ENCODE assay signal across 8 mouse cellular contexts in the genomic region with DNA sequence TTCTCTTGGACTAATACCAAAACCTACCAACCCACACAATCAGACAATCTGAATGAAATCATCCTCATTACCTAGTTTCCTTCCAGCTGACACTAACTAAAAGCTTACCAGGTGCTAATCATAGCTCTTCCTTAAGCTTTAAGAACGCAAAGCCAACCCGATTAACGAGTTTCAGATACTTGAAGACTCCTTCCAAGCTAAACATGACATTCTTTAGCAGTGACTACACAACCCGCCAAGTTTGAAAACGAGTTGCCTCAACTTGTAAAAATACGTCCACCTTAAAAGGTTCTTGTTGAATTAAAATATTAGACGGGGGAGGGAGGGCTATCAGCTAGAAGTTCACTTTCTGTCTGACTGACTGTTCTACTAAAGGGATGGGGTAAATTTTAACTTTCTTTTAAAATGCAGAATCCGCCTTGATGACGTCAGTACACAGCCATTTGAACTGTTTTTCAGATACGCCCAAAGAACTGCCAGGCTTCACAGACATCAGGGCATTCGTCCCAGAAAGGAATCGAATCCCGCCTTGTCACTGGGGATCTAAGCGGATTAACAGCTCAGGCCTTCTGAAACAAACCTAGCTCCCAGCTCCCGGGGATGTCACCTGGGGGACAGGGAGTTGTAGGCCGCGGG. TPM values are rescaled to one million over a fixed set of nuclear protein-coding genes. Genes with fewer than 3 reads are reported as not detected.
A peak's percentile ranks its signal among the peaks of the same experiment; 100 is the strongest.
DNase-seq lines count a peak whose midpoint lies in the region; ATAC-seq and TF ChIP-seq lines count a peak whose summit lies in the region.

No protein-coding gene starts in this region.

- no peak overlapping the region for H3K27ac ChIP-seq in cortical plate, adult 2 months (ENCODE audit: insufficient read depth, low read length)
- H3K27ac ChIP-seq in hindbrain, embryonic 11.5 days (ENCODE audit: low read depth, low read length): no peak overlapping the region
- peak overlapping the region; percentile 64 for H3K27ac ChIP-seq in lung, postnatal 0 days (ENCODE audit: low read length)
- H3K27ac ChIP-seq in stomach, embryonic 15.5 days: peak overlapping the region; percentile 61; the same call in 1 of the 2 replicates

- peak; percentile 83 for DNase-seq in 3T3-L1 (ENCODE audit: low read depth, low spot score)
- DNase-seq in 416B (ENCODE audit: low read depth): peak; percentile 78
- peak; percentile 35 for DNase-seq in hindbrain, embryonic 11.5 days (ENCODE audit: low spot score)
- DNase-seq in lung, postnatal 0 days (ENCODE audit: low spot score): peak; percentile 86
- no peak for DNase-seq in adrenal gland, adult 8-10 months
- DNase-seq in urinary bladder, adult 18-20 months (ENCODE audit: low spot score in 2 of 2): no peak

- no peak for TF ChIP-seq CTCF in cortical plate, adult 2 months (IDR thresholded peaks at IDR 0.05; ENCODE audit: extremely low read depth, insufficient read depth, low read length)
- no peak for TF ChIP-seq CTCF in lung, postnatal 0 days (IDR thresholded peaks at IDR 0.05)

- H3K4me2 ChIP-seq in hindbrain, embryonic 11.5 days (replicated peaks; ENCODE audit: low read depth, low read length): peak overlapping the region; percentile 81
- H3K4me2 ChIP-seq in lung, postnatal 0 days (replicated peaks; ENCODE audit: low read depth, low read length): peak overlapping the region; percentile 94
- peak overlapping the region; percentile 80 for H3K4me2 ChIP-seq in stomach, embryonic 15.5 days

- H3K36me3 ChIP-seq in hindbrain, embryonic 11.5 days (ENCODE audit: control insufficient read depth, insufficient read depth, low read length): no peaks in the 10 kb centered on the region
- H3K36me3 ChIP-seq in lung, postnatal 0 days (ENCODE audit: insufficient read depth, low read length): no peaks in the 10 kb centered on the region
- H3K36me3 ChIP-seq in stomach, embryonic 15.5 days: no peaks in the 10 kb centered on the region

- peak overlapping the region; percentile 59 for H3K9ac ChIP-seq in hindbrain, embryonic 11.5 days (ENCODE audit: low read depth, low read length)
- H3K9ac ChIP-seq in lung, postnatal 0 days (replicated peaks; ENCODE audit: low read depth): peak overlapping the region; percentile 10; the same call in 1 of the 2 replicates
- H3K9ac ChIP-seq in stomach, embryonic 15.5 days: peak overlapping the region; percentile 61

- H3K27me3 ChIP-seq in hindbrain, embryonic 11.5 days (ENCODE audit: control insufficient read depth, insufficient read depth, low read length): no peaks in the 10 kb centered on the region
- H3K27me3 ChIP-seq in lung, postnatal 0 days (replicated peaks; ENCODE audit: insufficient read depth, low read length): no peaks in the 10 kb centered on the region
- H3K27me3 ChIP-seq in stomach, embryonic 15.5 days (replicated peaks): no peaks in the 10 kb centered on the region

- H3K4me1 ChIP-seq in cortical plate, adult 2 months (ENCODE audit: control insufficient read depth, insufficient read depth, low read length): 0 out of 2 replicates have a peak, but pooled peaks cover 1% of the 10 kb centered on the region
- no peaks in the 10 kb centered on the region for H3K4me1 ChIP-seq in hindbrain, embryonic 11.5 days (replicated peaks; ENCODE audit: control insufficient read depth, insufficient read depth, low read length)
- no peaks in the 10 kb centered on the region for H3K4me1 ChIP-seq in lung, postnatal 0 days (ENCODE audit: insufficient read depth, low read depth, low read length)
- H3K4me1 ChIP-seq in stomach, embryonic 15.5 days: no peaks in the 10 kb centered on the region

- TF ChIP-seq POLR2A in cortical plate, adult 2 months (IDR thresholded peaks at IDR 0.05; ENCODE audit: extremely low read depth, insufficient read depth, low read length): no peak

- H3K4me3 ChIP-seq in cortical plate, adult 2 months (ENCODE audit: insufficient read depth, low read length): peak overlapping the region; percentile 39
- peak overlapping the region; percentile 76 for H3K4me3 ChIP-seq in hindbrain, embryonic 11.5 days (ENCODE audit: low read depth, low read length)
- peak overlapping the region; percentile 73 for H3K4me3 ChIP-seq in lung, postnatal 0 days (ENCODE audit: low read depth, low read length)
- H3K4me3 ChIP-seq in stomach, embryonic 15.5 days (replicated peaks): peak overlapping the region; percentile 85

- no peaks in the 10 kb centered on the region for H3K9me3 ChIP-seq in hindbrain, embryonic 11.5 days (ENCODE audit: control insufficient read depth, low read length)
- H3K9me3 ChIP-seq in lung, postnatal 0 days (ENCODE audit: low read length): no peaks in the 10 kb centered on the region
- H3K9me3 ChIP-seq in stomach, embryonic 15.5 days: no peaks in the 10 kb centered on the region

- 5% methylated on average over 17 of the region's 17 CpGs for WGBS in hindbrain, embryonic 11.5 days
- 1% methylated on average over 17 of the region's 17 CpGs for WGBS in lung, postnatal 0 days
- WGBS in stomach, embryonic 15.5 days: under 1% methylated on average over 17 of the region's 17 CpGs

- TF ChIP-seq EP300 in lung, postnatal 0 days (IDR thresholded peaks at IDR 0.05): no peak

- ATAC-seq in hindbrain, embryonic 11.5 days (ENCODE audit: low FRiP score): peak; percentile 49
- peak; percentile 31 for ATAC-seq in lung, postnatal 0 days
- ATAC-seq in stomach, embryonic 15.5 days (ENCODE audit: insufficient read depth, low FRiP score, low read depth): peak; percentile 30

RNA-seq across cellular contexts. Expression of gene Diaph3, which starts 0.6 kb away (rescaled TPM):
- polyA plus RNA-seq in cortical plate, adult 2 months (2012; rRNA removed): 2.0 and 3.3 TPM in 2 replicates
- polyA plus RNA-seq in hindbrain, embryonic 11.5 days (2014; fragmentation: Nextera tagmentation; extraction: Ambion mirVana): 8.2 and 20.3 TPM in 2 replicates
- 2.3 and 3.9 TPM in 2 replicates for polyA plus RNA-seq in lung, postnatal 0 days (2015; fragmentation: Nextera tagmentation; extraction: Ambion mirVana)
- 10.9 and 12.8 TPM in 2 replicates for polyA plus RNA-seq in stomach, embryonic 15.5 days (2015; fragmentation: Nextera tagmentation; extraction: Ambion mirVana)
- total RNA-seq in adrenal gland, adult 8-10 months (2022): 1 to 10 TPM in 1 of 4 experiments, under 1 TPM in 3; 0.73 to 1.7 (median 0.96) TPM

Comparison
In these comparisons a context has a peak if more than half of its experiments do, and no peak if none do; other contexts are left out.
1. DNase-seq: peak in 3T3-L1 (single experiment), 416B (single experiment), hindbrain, embryonic 11.5 days (single experiment) and lung, postnatal 0 days (single experiment); none in adrenal gland, adult 8-10 months (single experiment) and urinary bladder, adult 18-20 months (0 of 2).
2. H3K27ac ChIP-seq: peak in lung, postnatal 0 days (single experiment) and stomach, embryonic 15.5 days (single experiment); none in cortical plate, adult 2 months (single experiment) and hindbrain, embryonic 11.5 days (single experiment).
3. H3K9ac ChIP-seq: peak in every context shown above with its lines; median percentile 61 in stomach, embryonic 15.5 days; 59 in hindbrain, embryonic 11.5 days; 10 in lung, postnatal 0 days.
4. Peak in every context shown above with its lines, with median percentiles within 50 percentile points of each other: H3K4me3 ChIP-seq, ATAC-seq and H3K4me2 ChIP-seq.